Mouse (Mus musculus) bone marrow, adult 2 months (tissue): ENCODE data around the gene Lypd6b.

ENCODE experiments used
- CTCF ChIP-seq: fragments of 200-500 bp; IDR thresholded peaks from 2 replicates; pipeline ENCODE4 v1.5.1; 2011; ENCODE audit warnings: low read length, control low read depth; ENCODE audit not compliant: control insufficient read depth, insufficient read depth
- POLR2A ChIP-seq: fragments of 200-500 bp; IDR thresholded peaks from 2 replicates; pipeline ENCODE4 v1.6.1; 2011; ENCODE audit warnings: low read depth, mild to moderate bottlenecking, control low read depth, low read length, borderline replicate concordance; ENCODE audit not compliant: control insufficient read depth

DNA sequence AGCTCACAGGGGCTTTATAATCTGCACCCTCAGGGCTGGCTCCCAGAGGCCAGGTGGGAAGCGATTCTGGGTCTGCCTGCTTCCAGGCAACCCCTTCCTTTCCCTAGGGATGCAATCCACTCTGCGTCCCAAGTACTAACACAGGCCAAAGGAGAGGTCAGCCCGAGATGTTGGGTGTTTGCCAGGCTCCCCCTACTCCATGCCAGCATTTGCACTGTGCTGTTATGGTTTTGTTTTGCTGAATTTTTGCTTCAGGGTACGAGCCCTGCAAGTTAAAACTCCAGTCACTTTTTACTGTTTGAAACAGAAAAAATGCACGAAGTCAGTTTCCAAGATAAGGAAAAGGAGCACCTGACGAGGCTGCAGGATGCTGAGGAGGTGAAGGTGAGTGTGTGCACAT lies 46.5 kb upstream of the Lypd6b start:
- TF ChIP-seq CTCF (no peak), POLR2A (no peak)
